Mouse (Mus musculus) right cerebral cortex, postnatal 36 days (tissue): ENCODE measurements around the gene Morn5.
A peak's percentile ranks its signal among the peaks of the same experiment; 100 is the strongest.

Experiments used
- DNase-seq, 2 experiments: peaks; one replicate each; pipeline ENCODE4 v3.0.0; 2022; ENCODE audit warnings: low spot score in 2 of 2, mixed read lengths in 1 of 2

Morn5 gene

GRCm38 (mm10) chr2:36071660-36072305 is 22.5 kb downstream of the Morn5 start:
- no peak for DNase-seq

- DNase-seq = no peak
Measured at GRCm38 (mm10) chr2:36073781-36074180, 24.5 kb downstream of the Morn5 start.

- DNase-seq = no peak
Measured at GRCm38 (mm10) chr2:36075210-36075609, 26.0 kb downstream of the Morn5 start.

GRCm38 (mm10) chr2:36077160-36077761 is 28.0 kb downstream of the Morn5 start:
- DNase-seq = no peak

GRCm38 (mm10) chr2:36081446-36081845 is 32.2 kb downstream of the Morn5 start:
- DNase-seq = no peak

- no peak for DNase-seq
Measured at GRCm38 (mm10) chr2:36082802-36083580, 33.7 kb downstream of the Morn5 start.

- DNase-seq = no peak
Measured at GRCm38 (mm10) chr2:36085041-36085440, 35.8 kb downstream of the Morn5 start.

- no peak for DNase-seq
Measured at GRCm38 (mm10) chr2:36089190-36089589, 39.9 kb downstream of the Morn5 start.

- DNase-seq = peak in 1 of 2 experiments; percentile 15
Measured at GRCm38 (mm10) chr2:36090853-36091741, 41.8 kb downstream of the Morn5 start.

- no peak for DNase-seq
Measured at GRCm38 (mm10) chr2:36092748-36093147, 43.5 kb downstream of the Morn5 start.

GRCm38 (mm10) chr2:36093301-36093700 is 44.0 kb downstream of the Morn5 start:
- no peak for DNase-seq

GRCm38 (mm10) chr2:36093914-36094475 is 44.7 kb downstream of the Morn5 start:
- DNase-seq = no peak

GRCm38 (mm10) chr2:36097129-36097815 is 48.0 kb downstream of the Morn5 start:
- DNase-seq = no peak

- no peak for DNase-seq
Measured at GRCm38 (mm10) chr2:36098021-36098420, 48.8 kb downstream of the Morn5 start.

- DNase-seq = no peak
Measured at GRCm38 (mm10) chr2:36099739-36100138, 50.5 kb downstream of the Morn5 start.

GRCm38 (mm10) chr2:36101866-36102558 is 52.8 kb downstream of the Morn5 start:
- DNase-seq = no peak

GRCm38 (mm10) chr2:36102559-36102946 is 53.3 kb downstream of the Morn5 start:
- DNase-seq = no peak

- no peak for DNase-seq
Measured at GRCm38 (mm10) chr2:36103069-36103554, 53.9 kb downstream of the Morn5 start.

- DNase-seq = no peak
Measured at GRCm38 (mm10) chr2:36103555-36104367, 54.5 kb downstream of the Morn5 start.
